Comparison of ENCODE assay signal across 19 mouse cellular contexts in the genomic region with DNA sequence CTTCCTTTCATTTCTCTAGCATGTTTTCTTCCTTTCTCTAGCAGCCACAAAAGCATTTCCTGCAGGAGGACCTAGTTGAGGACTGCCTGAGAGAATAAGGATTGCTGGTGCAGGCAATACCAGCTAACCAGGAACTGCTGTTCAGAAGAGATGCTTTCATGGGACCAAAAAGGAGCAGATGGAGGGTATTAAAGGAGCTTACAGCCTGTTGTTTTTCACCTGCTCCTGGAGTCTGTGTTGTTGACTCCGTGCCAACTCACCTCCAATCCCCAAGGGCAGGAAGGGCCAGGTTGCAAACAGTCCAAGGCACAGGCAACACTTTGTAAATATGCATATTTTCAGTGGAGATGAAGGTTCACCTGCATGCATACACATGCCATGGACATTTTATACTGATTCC.
A peak's percentile ranks its signal among the peaks of the same experiment; 100 is the strongest.
DNase-seq lines count a peak whose midpoint lies in the region; ATAC-seq and TF ChIP-seq lines count a peak whose summit lies in the region.
"Had no signal": no experiment of that assay in that cellular context is flagged by ENCODE, and none has a peak within 500 bp of the region (broad histone marks: within the 10 kb centered on the region; RNA-seq: fewer than 3 reads in every experiment).

No protein-coding gene starts in this region.

- 91% methylated on average over 1 of the region's 1 CpGs for WGBS in hindbrain, postnatal 0 days
- WGBS in hindbrain, embryonic 11.5 days: 75% methylated on average over 1 of the region's 1 CpGs

- no peak for ATAC-seq in hindbrain, postnatal 0 days
- no peak for ATAC-seq in hindbrain, embryonic 11.5 days (ENCODE audit: low FRiP score)
- no peak for ATAC-seq in CD4-positive, CD25-positive, alpha-beta regulatory T cell, adult 4 months
- ATAC-seq: inflammation-experienced regulatory T-cells, adult 6 months had no signal

- H3K4me2 ChIP-seq in hindbrain, postnatal 0 days (ENCODE audit: low read depth, low read length): no peak overlapping the region
- no peak overlapping the region for H3K4me2 ChIP-seq in hindbrain, embryonic 11.5 days (replicated peaks; ENCODE audit: low read depth, low read length)
- H3K4me2 ChIP-seq: embryonic facial prominence, embryonic 15.5 days; heart, embryonic 11.5 days; neural tube, embryonic 15.5 days; stomach, embryonic 15.5 days had no signal

- no peaks in the 10 kb centered on the region for H3K9me3 ChIP-seq in hindbrain, postnatal 0 days (ENCODE audit: low read length)
- H3K9me3 ChIP-seq in hindbrain, embryonic 11.5 days (ENCODE audit: control insufficient read depth, low read length): no peaks in the 10 kb centered on the region
- H3K9me3 ChIP-seq: embryonic facial prominence, embryonic 15.5 days; neural tube, embryonic 15.5 days; stomach, embryonic 15.5 days had no signal

- H3K27me3 ChIP-seq in hindbrain, postnatal 0 days (ENCODE audit: insufficient read depth, low read length): no peaks in the 10 kb centered on the region
- H3K27me3 ChIP-seq in hindbrain, embryonic 11.5 days (ENCODE audit: control insufficient read depth, insufficient read depth, low read length): no peaks in the 10 kb centered on the region
- H3K27me3 ChIP-seq: embryonic facial prominence, embryonic 15.5 days; neural tube, embryonic 15.5 days; stomach, embryonic 15.5 days had no signal

- no peak overlapping the region for H3K9ac ChIP-seq in hindbrain, postnatal 0 days (replicated peaks; ENCODE audit: low read length)
- H3K9ac ChIP-seq in hindbrain, embryonic 11.5 days (ENCODE audit: low read depth, low read length): no peak overlapping the region
- H3K9ac ChIP-seq: embryonic facial prominence, embryonic 15.5 days; neural tube, embryonic 15.5 days; stomach, embryonic 15.5 days had no signal

- no peak overlapping the region for H3K27ac ChIP-seq in hindbrain, postnatal 0 days
- H3K27ac ChIP-seq in hindbrain, embryonic 11.5 days (ENCODE audit: low read depth, low read length): no peak overlapping the region
- H3K27ac ChIP-seq: embryonic facial prominence, embryonic 15.5 days; layer of hippocampus, adult 2 months; left cerebral cortex, adult 2 months; neural tube, embryonic 15.5 days; stomach, embryonic 15.5 days had no signal

- no peak for TF ChIP-seq CTCF in hindbrain, postnatal 0 days (IDR thresholded peaks at IDR 0.05; ENCODE audit: low read depth)

- H3K4me3 ChIP-seq in hindbrain, postnatal 0 days (ENCODE audit: low read length): no peak overlapping the region
- no peak overlapping the region for H3K4me3 ChIP-seq in hindbrain, embryonic 11.5 days (ENCODE audit: low read depth, low read length)
- H3K4me3 ChIP-seq: embryonic facial prominence, embryonic 15.5 days; layer of hippocampus, adult 2 months; left cerebral cortex, adult 2 months; neural tube, embryonic 15.5 days; stomach, embryonic 15.5 days had no signal

- no peaks in the 10 kb centered on the region for H3K36me3 ChIP-seq in hindbrain, postnatal 0 days (ENCODE audit: insufficient read depth, low read length)
- no peaks in the 10 kb centered on the region for H3K36me3 ChIP-seq in hindbrain, embryonic 11.5 days (ENCODE audit: control insufficient read depth, insufficient read depth, low read length)
- H3K36me3 ChIP-seq: embryonic facial prominence, embryonic 15.5 days; neural tube, embryonic 15.5 days; stomach, embryonic 15.5 days had no signal

- H3K4me1 ChIP-seq in hindbrain, postnatal 0 days (ENCODE audit: insufficient read depth, low read length): no peaks in the 10 kb centered on the region
- no peaks in the 10 kb centered on the region for H3K4me1 ChIP-seq in hindbrain, embryonic 11.5 days (replicated peaks; ENCODE audit: control insufficient read depth, insufficient read depth, low read length)
- H3K4me1 ChIP-seq: embryonic facial prominence, embryonic 15.5 days; neural tube, embryonic 15.5 days; stomach, embryonic 15.5 days had no signal

- DNase-seq in hindbrain, postnatal 0 days (ENCODE audit: low spot score): peak; percentile 39
- DNase-seq in hindbrain, embryonic 11.5 days (ENCODE audit: low spot score): no peak
- peak; percentile 2 for DNase-seq in retina, postnatal 1 day
- DNase-seq in retina, embryonic 14.5 days (ENCODE audit: low spot score): no peak
- DNase-seq in cerebellum, postnatal 25 days: peak; percentile 59 to 68
- peak; percentile 36 to 52 for DNase-seq in kidney, postnatal 36 days
- DNase-seq in natural killer cell, adult 2 months (ENCODE audit: low spot score in 2 of 2): no peak
- DNase-seq: gastrocnemius, postnatal 25 days; lung, adult 18-20 months; right cerebral cortex, adult 18-20 months; spleen, adult 18-20 months had no signal

Comparison
In these comparisons a context has a peak if more than half of its experiments do, and no peak if none do; other contexts are left out.
1. DNase-seq: peak in hindbrain, postnatal 0 days (single experiment), retina, postnatal 1 day (single experiment), cerebellum, postnatal 25 days (2 of 2) and kidney, postnatal 36 days (2 of 2); none in hindbrain, embryonic 11.5 days (single experiment), retina, embryonic 14.5 days (single experiment) and natural killer cell, adult 2 months (0 of 2).